In genomic region chr2:121206541-121206940, GRCm38 (mm10) we compare ENCODE assay signal across 23 mouse cellular contexts.
"Had no signal": no experiment of that assay in that cellular context is flagged by ENCODE, and none has a peak within 500 bp of the region (broad histone marks: within the 10 kb centered on the region; RNA-seq: fewer than 3 reads in every experiment).

No protein-coding gene starts in this region.

- H3K9me3 ChIP-seq: limb, embryonic 10.5 days; limb, embryonic 13.5 days; lung, embryonic 15.5 days; midbrain, embryonic 13.5 days; neural tube, embryonic 13.5 days; stomach, embryonic 15.5 days had no signal

- H3K27me3 ChIP-seq: limb, embryonic 13.5 days; lung, embryonic 15.5 days; midbrain, embryonic 13.5 days; neural tube, embryonic 13.5 days; stomach, embryonic 15.5 days had no signal

- H3K4me3 ChIP-seq: layer of hippocampus, adult 2 months; limb, embryonic 10.5 days; limb, embryonic 13.5 days; lung, embryonic 15.5 days; midbrain, embryonic 13.5 days; myocyte; neural tube, embryonic 13.5 days; stomach, embryonic 15.5 days had no signal

- H3K4me1 ChIP-seq: limb, embryonic 10.5 days; limb, embryonic 13.5 days; lung, embryonic 15.5 days; midbrain, embryonic 13.5 days; neural tube, embryonic 13.5 days; stomach, embryonic 15.5 days had no signal

- H3K27ac ChIP-seq: kidney, postnatal 0 days; layer of hippocampus, adult 2 months; limb, embryonic 10.5 days; limb, embryonic 13.5 days; lung, embryonic 15.5 days; midbrain, embryonic 13.5 days; neural tube, embryonic 13.5 days; stomach, embryonic 15.5 days had no signal

- H3K9ac ChIP-seq: limb, embryonic 13.5 days; lung, embryonic 15.5 days; midbrain, embryonic 13.5 days; neural tube, embryonic 13.5 days; stomach, embryonic 15.5 days had no signal

- ATAC-seq: intestine, embryonic 16.5 days; midbrain, embryonic 13.5 days; midbrain, embryonic 16.5 days had no signal

- H3K4me2 ChIP-seq: limb, embryonic 13.5 days; lung, embryonic 15.5 days; midbrain, embryonic 13.5 days; neural tube, embryonic 13.5 days; stomach, embryonic 15.5 days had no signal

- DNase-seq: kidney, adult 18-20 months; kidney, adult 9 months; kidney, postnatal 25 days; layer of hippocampus, adult 9-11 months; lung, adult 18-20 months; lung, postnatal 10 days; lung, postnatal 36 days; retina, postnatal 1 day; right cerebral cortex, postnatal 25 days; spleen, adult 18-20 months; thymus, adult 18-20 months; thymus, postnatal 36 days had no signal
